9 mouse cellular contexts compared by ENCODE assay signal in the genomic region with DNA sequence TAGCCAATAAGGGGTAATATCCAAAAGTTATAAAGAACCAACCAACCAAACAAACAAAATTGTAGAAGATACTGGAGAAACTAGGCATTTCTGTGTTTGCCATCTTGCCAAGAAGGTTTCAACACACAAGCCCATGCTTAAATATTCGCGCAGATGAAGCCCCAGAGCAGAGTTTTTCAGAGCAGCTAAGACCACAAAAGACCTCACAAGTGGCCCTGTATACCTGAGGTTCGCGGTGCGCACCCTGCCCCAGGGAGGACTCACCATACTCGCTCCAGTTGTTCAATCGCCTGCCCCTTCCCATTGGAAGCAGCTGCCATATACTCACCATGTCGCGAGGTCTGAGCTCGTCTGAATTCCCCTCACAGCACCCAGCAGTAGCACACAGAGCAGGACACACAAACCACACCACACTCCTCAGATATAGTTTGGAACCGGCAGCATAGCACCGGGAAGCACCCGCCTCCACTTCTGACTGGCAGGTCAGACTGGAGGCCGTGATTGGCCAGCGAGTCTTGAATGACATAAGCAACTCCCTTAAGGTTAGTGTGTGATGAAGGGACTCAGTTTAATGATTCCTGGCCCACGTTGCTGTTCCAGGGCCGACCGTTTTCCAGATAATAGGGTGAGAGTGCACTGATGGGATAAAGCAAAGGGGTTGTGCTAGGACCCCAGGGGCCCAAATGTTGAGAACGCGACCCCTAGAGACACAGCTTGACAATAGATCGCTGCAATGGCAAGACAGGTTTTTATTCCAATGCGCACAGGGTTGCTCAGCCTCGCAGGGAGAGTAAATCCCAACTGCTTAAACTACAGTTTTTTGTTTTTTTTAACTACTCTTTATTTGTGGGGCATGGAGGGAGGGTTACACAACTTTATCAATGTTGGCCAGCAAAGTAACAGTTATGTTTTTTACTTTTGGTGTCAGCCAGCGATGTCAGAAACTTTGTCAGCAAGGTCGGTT. TPM values are rescaled to one million over a fixed set of nuclear protein-coding genes. Genes with fewer than 3 reads are reported as not detected.
DNase-seq lines count a peak whose midpoint lies in the region; ATAC-seq and TF ChIP-seq lines count a peak whose summit lies in the region.
"Not testable (repeated sequence)": the region's sequence is repeated elsewhere in the genome, so short reads cannot be mapped to it uniquely, and the experiment has no call there.
"Had no signal": no experiment of that assay in that cellular context is flagged by ENCODE, and none has a peak within 500 bp of the region (broad histone marks: within the 10 kb centered on the region; RNA-seq: fewer than 3 reads in every experiment).

Gene Zfp976 (minus strand): TSS at position 437 of the 964 bp plus-strand sequence.

- H3K4me3 ChIP-seq in C2C12 (ENCODE audit: insufficient read depth, poor library complexity, severe bottlenecking) = peak within 1 kb of the TSS; percentile 23
- H3K4me3 ChIP-seq in forebrain, embryonic 10.5 days = peak within 1 kb of the TSS; percentile 51
- peak within 1 kb of the TSS; percentile 54 to 75 for H3K4me3 ChIP-seq in heart, embryonic 14.5 days (ENCODE audit: control insufficient read depth in 1 of 2, insufficient read depth in 1 of 2, low read depth in 1 of 2, low read length in 2 of 2)
- peak within 1 kb of the TSS; percentile 45 for H3K4me3 ChIP-seq in kidney, postnatal 0 days (replicated peaks; ENCODE audit: low read depth, low read length)
- H3K4me3 ChIP-seq in midbrain, postnatal 0 days (ENCODE audit: low read depth, low read length) = peak within 1 kb of the TSS; percentile 41

- not testable (repeated sequence) for H3K36me3 ChIP-seq in C2C12 (ENCODE audit: control insufficient read depth, insufficient read depth); forebrain, embryonic 10.5 days (replicated peaks); heart, embryonic 14.5 days (ENCODE audit: control insufficient read depth, insufficient read depth, low read length); kidney, postnatal 0 days (ENCODE audit: insufficient read depth, low read length); midbrain, postnatal 0 days (ENCODE audit: insufficient read depth, low read length)

- WGBS in forebrain, embryonic 10.5 days = 3% methylated on average over 25 of the region's 25 CpGs
- 2% methylated on average over 25 of the region's 25 CpGs for WGBS in heart, embryonic 14.5 days
- 2% methylated on average over 25 of the region's 25 CpGs for WGBS in kidney, postnatal 0 days
- 4% methylated on average over 25 of the region's 25 CpGs for WGBS in midbrain, postnatal 0 days

- peak within 1 kb of the TSS; percentile 48 for H3K27ac ChIP-seq in forebrain, embryonic 10.5 days
- H3K27ac ChIP-seq in heart, embryonic 14.5 days (replicated peaks in 1 of 2; ENCODE audit: control insufficient read depth in 1 of 2, insufficient read depth in 1 of 2, low read depth in 2 of 2, low read length in 2 of 2); kidney, postnatal 0 days; midbrain, postnatal 0 days (ENCODE audit: low read depth, low read length): not testable (repeated sequence)

- peak within 1 kb of the TSS; percentile 23 for H3ac ChIP-seq in C2C12 (ENCODE audit: control insufficient read depth, insufficient read length, low read depth)

- H3K9ac ChIP-seq in heart, embryonic 14.5 days (ENCODE audit: low read length) = peak within 1 kb of the TSS; percentile 70
- peak within 1 kb of the TSS; percentile 49; the same call in 1 of the 2 replicates for H3K9ac ChIP-seq in kidney, postnatal 0 days (ENCODE audit: low read depth, low read length)
- H3K9ac ChIP-seq in midbrain, postnatal 0 days (replicated peaks; ENCODE audit: low read length, poor library complexity, severe bottlenecking) = not testable (repeated sequence)

- not testable (repeated sequence) for H3K79me3 ChIP-seq in C2C12 (ENCODE audit: low read depth)

- not testable (repeated sequence) for H3K9me3 ChIP-seq in forebrain, embryonic 10.5 days; heart, embryonic 14.5 days (ENCODE audit: control insufficient read depth, low read length); kidney, postnatal 0 days (replicated peaks; ENCODE audit: low read length); midbrain, postnatal 0 days (ENCODE audit: low read length)

- DNase-seq in c-Kit-negative CD71-positive TER-119-positive erythroid progenitor cells, embryonic 14.5 days (ENCODE audit: low read depth, low spot score) = peak; percentile 27
- DNase-seq in forebrain, embryonic 10.5 days (ENCODE audit: extremely low spot score, low spot score) = peak; percentile 57
- DNase-seq in kidney, postnatal 0 days (ENCODE audit: low spot score) = peak; percentile 78
- peak; percentile 82 for DNase-seq in liver
- DNase-seq in midbrain, postnatal 0 days (ENCODE audit: low spot score) = peak; percentile 76
- peak; percentile 33 to 62 for DNase-seq in spleen, postnatal 4 days (ENCODE audit: low spot score in 2 of 2)

- not testable (repeated sequence) for H3K79me2 ChIP-seq in C2C12 (ENCODE audit: control insufficient read depth, insufficient read depth)

- peak within 1 kb of the TSS; percentile 65 for H3K4me2 ChIP-seq in heart, embryonic 14.5 days (ENCODE audit: low read length)
- peak within 1 kb of the TSS; percentile 60 for H3K4me2 ChIP-seq in kidney, postnatal 0 days (ENCODE audit: low read length)
- H3K4me2 ChIP-seq in midbrain, postnatal 0 days (ENCODE audit: low read depth, low read length, poor library complexity, severe bottlenecking) = peak within 1 kb of the TSS; percentile 41

- H3K27me3 ChIP-seq in C2C12 (ENCODE audit: control insufficient read depth, insufficient read depth, insufficient read length); forebrain, embryonic 10.5 days (ENCODE audit: poor library complexity, severe bottlenecking); heart, embryonic 14.5 days (ENCODE audit: control insufficient read depth, insufficient read depth, low read length); kidney, postnatal 0 days (ENCODE audit: insufficient read depth, low read length); midbrain, postnatal 0 days (ENCODE audit: insufficient read depth, low read length): not testable (repeated sequence)

- H3K4me1 ChIP-seq in forebrain, embryonic 10.5 days; heart, embryonic 14.5 days (ENCODE audit: control insufficient read depth in 2 of 2, insufficient read depth in 2 of 2, low read length in 2 of 2); kidney, postnatal 0 days (replicated peaks; ENCODE audit: insufficient read depth, low read length); midbrain, postnatal 0 days (ENCODE audit: insufficient read depth, low read length): not testable (repeated sequence)

- not testable (repeated sequence) for TF ChIP-seq CTCF in C2C12 (IDR thresholded peaks at IDR 0.05; ENCODE audit: control insufficient read depth, insufficient read depth, insufficient read length); kidney, postnatal 0 days (IDR thresholded peaks at IDR 0.05; ENCODE audit: low read depth)
- TF ChIP-seq CTCF in midbrain, postnatal 0 days (IDR thresholded peaks at IDR 0.05) = peak; percentile 6; the same call in 1 of the 2 replicates

- peak; percentile 86 for ATAC-seq in heart, embryonic 14.5 days (ENCODE audit: insufficient number of reproducible peaks, insufficient read depth, low FRiP score, low read depth)
- peak; percentile 95 for ATAC-seq in kidney, postnatal 0 days (replicated peaks; ENCODE audit: low FRiP score, low read depth)
- ATAC-seq in midbrain, postnatal 0 days (ENCODE audit: low FRiP score) = peak; percentile 87

RNA-seq across cellular contexts. Expression of gene Zfp976, which starts in this region (rescaled TPM):
- 0.34 TPM for polyA plus RNA-seq in C2C12 (2012; fragmentation: generic; extraction: Trizol)
- 3.9 and 4.0 TPM in 2 replicates for polyA plus RNA-seq in forebrain, embryonic 10.5 days (2016; fragmentation: Nextera tagmentation; extraction: Ambion mirVana)
- 0.73 and 1.9 TPM in 2 replicates for polyA plus RNA-seq in heart, embryonic 14.5 days (2014; fragmentation: Nextera tagmentation; extraction: Ambion mirVana)
- 2.4 and 2.6 TPM in 2 replicates for polyA plus RNA-seq in kidney, postnatal 0 days (2015; fragmentation: Nextera tagmentation; extraction: Ambion mirVana)
- total RNA-seq in midbrain, postnatal 0 days (2014; rRNA removed) = 1.9 and 2.7 TPM in 2 replicates
- polyA plus RNA-seq in midbrain, postnatal 0 days (2015; fragmentation: Nextera tagmentation; extraction: Ambion mirVana) = 1.8 and 2.5 TPM in 2 replicates
- total RNA-seq: CH12.LX had no signal

Comparison
In these comparisons a context has a peak if more than half of its experiments do, and no peak if none do; other contexts are left out.
1. DNase-seq: peak in every context shown above with its lines; median percentile 82 in liver; 78 in kidney, postnatal 0 days; 76 in midbrain, postnatal 0 days; 57 in forebrain, embryonic 10.5 days; 48 in spleen, postnatal 4 days; 27 in c-Kit-negative CD71-positive TER-119-positive erythroid progenitor cells, embryonic 14.5 days.